Mouse (Mus musculus) brain, adult 2 months (tissue): ENCODE results near the gene Zfp276.
A peak's percentile ranks its signal among the peaks of the same experiment; 100 is the strongest.

Experiments used
- DNase-seq: peaks from one replicate; pipeline ENCODE4 v3.0.0; 2011; ENCODE audit warnings: low read depth, low spot score

Gene Zfp276

DNA sequence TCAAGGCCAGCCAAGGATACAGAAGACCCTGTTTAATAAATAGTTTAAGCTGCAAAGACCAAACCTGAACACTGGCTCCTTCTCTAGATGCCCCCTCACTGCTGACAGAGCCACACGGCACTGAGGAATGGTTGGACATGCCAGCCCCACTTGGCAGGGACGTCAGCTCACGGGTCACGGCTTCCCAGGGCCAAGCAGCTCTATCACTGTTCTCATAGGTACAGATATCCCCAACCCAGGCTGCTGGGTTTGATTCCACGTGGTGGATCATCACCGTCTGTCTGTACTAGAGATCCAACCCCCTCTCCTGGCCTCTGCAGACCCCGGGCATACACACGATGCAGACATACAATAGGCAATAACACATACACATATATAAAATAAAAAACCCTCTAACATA, 36.7 kb downstream of the Zfp276 start:
- DNase-seq = no peak

DNA sequence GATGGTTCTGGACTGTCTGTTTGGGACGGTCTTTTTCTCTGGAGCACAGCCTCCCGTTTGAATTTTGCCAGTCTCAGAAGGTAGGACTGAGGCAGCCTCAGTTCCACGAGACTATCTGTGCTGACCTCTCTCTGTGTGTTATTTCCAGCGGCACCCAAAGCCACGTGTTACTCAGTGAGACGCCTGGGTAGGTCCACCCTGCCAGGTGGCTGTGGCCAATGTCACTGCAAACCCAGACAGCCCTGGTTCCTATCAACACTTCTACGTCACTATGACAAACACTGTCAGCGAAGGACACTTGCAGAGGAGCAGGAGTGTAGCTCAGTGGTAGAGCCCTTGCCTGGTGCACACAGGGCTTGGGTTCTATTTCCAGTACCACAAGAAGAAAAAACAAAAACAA, 37.7 kb downstream of the Zfp276 start:
- no peak for DNase-seq

DNA sequence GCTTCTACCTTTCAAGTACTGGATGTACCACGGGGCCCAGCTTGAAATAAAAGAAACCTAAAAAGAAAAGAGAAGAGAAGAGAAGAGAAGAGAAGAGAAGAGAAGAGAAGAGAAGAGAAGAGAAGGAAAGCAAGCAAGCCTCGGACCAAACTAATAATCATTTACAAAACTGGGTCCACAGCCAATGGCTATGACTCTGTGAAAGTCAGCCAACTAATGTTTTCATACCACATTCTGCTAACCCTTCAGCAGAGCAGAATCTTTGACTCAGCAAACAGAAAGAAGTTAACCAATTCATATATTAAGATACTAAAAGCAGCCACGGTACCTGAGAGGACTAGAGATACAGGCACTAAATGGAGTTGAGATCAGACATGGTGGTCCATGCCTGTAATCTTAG, 38.3 kb downstream of the Zfp276 start:
- no peak for DNase-seq

DNA sequence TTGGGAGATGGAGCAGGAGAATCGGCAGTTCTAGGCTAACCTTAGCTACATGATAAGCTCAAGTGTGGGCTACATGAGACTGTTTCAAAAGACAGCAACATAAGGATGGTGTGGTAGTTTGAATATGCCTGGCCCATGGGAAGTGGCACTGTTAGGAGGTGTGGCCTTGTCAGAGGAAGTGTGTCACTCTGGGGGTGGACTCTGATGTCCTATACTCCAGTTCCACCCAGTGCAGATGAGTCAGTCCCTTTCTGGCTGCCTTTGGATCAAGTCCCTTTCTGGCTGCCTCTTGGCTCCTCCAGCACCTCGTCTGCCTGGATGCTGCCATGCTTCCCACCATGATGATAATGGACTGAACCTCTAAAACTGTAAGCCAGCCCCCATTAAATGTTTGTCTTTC, 38.8 kb downstream of the Zfp276 start:
- DNase-seq = no peak

DNA sequence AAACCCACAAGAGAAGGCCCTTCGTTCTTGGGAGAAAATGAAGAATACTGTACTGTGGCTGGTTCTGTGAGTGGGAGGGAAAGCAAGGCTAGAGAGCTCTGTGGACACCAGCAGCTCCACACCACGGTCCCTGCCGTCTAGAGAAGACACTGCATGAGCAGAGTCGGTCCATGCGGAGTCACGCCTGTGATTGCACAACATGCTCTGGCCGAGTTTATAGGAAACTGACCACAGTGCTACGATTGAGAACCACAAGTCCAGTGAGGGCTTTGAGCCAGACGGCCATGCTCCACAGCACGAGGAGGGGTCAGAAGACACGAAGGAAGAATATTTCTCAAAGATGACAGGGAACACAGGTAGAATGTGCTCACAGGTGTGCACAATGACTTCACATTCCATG, 44.3 kb downstream of the Zfp276 start:
- no peak for DNase-seq

DNA sequence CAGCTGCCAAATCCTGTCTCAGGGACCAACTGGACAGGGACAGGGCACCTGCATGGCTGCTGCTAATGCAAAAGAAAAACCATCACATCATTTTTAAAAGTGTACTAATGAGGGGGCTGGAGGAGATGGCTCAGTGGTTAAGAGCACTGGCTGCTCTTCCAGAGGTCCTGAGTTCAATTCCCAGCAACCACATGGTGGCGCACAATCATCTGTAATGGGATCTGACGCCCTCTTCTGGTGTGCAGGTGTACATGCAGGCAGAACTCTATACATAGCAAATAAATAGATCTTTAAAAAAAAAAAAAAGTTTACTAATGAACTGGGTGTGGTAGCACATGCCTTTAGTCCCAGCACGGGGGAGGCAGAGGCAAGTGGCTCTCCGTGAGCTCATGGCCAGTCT, 54.7 kb downstream of the Zfp276 start:
- DNase-seq = no peak

DNA sequence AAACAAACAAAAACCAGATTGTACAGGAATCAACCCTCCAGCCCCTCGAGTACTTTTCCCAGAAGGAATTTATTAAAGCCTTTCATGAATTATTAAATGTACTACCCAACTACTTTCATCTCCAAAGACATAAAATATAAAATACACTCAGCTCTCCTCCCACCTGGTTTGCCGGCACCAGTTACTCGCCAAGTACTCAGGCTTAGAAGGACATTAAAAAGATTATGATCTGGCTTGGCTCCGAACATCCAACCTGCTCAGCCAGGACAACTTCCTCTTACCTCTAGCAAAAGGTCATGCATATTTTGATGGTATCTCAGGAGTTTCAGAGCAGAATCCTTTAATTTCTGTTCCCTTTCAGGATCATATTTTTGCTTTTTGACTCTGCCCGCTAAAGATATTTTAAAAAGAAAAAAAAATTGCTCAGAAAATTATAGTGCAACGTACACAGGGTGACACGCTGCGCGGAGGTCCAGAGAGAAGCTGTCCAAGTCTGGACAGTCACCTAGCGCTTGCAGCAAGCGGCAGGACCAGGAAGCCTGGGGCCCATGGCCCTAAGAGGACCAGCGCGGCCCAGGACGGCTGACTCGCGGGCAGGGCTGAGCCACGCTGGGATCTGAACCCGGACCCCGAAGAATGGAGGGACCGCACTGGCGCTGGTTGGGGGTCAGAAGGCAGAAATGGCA, 63.9 kb downstream of the Zfp276 start:
- DNase-seq = no peak

DNA sequence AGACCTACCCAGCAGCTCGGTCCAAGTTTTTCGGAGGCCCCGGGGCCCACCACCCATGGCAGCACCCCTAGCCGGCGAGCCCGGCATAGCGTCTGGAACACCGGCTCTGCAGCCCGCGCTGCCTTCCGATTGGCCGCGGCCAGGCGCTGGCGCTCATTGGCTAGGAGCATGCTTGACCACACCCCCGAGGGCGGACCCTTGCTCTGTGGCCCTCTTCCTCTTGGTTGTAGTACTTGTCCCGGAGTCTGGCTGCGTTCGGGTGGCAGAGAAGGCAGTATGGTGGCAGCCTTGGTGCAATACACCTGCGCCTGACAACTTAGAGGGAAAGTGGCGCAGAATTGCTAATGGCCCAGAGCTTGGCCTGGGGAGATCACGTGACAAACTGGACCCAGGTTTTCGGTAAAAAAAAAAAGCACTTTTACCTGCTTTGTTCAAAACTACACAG, 64.5 kb downstream of the Zfp276 start, which contains the start of gene Fanca:
Fanca (minus strand) TSS at position 110 of the 445 bp plus-strand sequence.
- peak; percentile 95 for DNase-seq
